Mouse (Mus musculus): ENCODE measurements at regions not wholly inside any gene's neighbourhood (a gene's known extent, or its start where the extent isn't known, plus 50 kb on each side); places are given as distances from the start of the nearest gene placed in this dataset.

GRCm38 (mm10) chr5:75762374-75762773 is 187.7 kb downstream of the Kit start:
- no peak for DNase-seq (ENCODE audit: low spot score)

DNA sequence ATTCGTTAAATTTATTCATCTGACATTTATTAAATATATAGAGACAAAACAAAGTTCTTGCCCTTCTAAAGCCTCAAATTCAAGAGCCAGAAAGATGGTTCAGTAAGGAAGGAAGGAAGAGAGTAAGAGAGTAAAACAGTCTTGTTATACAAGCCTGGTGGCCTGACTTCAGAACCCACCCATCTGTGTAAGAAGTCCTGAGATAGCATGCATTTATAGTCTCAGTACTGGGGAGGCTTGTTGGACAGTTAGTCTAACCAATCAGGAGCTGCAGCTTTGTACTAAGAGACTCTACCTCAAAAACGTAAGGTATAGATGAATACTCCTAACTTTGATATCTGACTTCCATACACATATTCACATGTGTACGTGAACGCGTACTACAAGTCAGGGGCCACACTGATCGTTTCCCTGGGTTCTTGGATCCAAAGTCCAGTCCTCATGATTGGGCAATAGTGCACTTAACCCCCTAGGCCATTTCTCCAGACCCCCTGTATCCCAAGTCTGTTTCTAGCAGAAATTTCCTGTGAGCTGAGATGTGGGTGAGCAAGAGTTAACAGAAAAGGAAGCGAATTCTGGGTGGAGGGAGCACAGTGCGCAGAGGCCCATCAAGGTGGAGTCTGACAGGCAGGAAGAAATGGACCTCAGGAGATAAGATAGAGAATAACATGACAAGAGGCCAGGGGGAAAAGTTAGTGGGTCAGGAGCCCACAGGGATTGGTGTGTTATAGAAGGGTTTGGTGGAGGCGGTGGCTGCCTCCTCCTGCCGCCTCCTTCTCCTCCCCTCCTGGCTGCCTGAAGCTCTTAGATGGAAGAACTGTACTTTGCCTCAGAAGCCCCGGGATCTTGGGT is 187.0 kb downstream of the Kit start:
- no peak for DNase-seq (ENCODE audit: low spot score)

DNA sequence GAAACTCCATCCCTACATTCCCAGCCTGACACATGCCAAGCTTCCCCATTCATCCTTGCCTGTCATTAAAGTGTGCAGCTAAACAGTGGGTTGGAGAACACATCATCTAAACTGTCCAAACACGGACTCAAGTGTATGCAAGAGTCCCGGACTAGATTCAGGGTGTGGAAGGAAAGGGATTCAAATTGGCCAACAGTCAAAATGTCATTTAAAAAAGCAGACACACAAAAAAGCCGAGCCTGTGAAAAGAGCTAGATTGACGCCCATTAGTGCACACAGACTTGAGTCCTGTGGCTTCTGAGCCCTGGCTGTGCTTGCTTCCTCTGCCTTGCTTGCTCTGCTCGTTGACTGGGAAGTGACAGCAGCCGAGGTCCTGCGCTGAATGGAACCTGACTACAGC is 181.5 kb downstream of the Kit start:
- DNase-seq (ENCODE audit: low spot score) = no peak

DNA sequence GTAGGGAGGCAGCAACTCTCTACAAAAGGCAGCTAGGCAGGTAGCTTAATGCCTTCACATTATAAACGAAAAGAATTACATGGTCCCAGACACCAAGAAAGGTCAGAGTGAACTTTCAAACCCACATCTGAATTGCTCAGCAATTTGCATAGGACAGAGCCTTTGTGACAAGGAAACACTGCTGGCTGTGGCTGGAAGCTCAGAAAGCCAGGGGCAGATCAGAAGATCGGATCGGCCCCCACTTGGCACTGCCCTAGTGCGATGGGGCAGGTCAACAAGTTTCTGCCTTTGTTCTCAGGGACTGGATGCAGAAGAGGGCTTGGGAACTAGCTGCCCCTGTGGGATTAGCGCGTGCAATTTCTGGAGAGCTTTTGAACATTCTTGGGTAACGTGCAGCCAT is 179.6 kb downstream of the Kit start:
- DNase-seq (ENCODE audit: low spot score) = no peak

- no peak for DNase-seq (ENCODE audit: low spot score)
These were observed 170.6 kb downstream of the Kit start for GRCm38 (mm10) chr5:75745311-75745710.

DNA sequence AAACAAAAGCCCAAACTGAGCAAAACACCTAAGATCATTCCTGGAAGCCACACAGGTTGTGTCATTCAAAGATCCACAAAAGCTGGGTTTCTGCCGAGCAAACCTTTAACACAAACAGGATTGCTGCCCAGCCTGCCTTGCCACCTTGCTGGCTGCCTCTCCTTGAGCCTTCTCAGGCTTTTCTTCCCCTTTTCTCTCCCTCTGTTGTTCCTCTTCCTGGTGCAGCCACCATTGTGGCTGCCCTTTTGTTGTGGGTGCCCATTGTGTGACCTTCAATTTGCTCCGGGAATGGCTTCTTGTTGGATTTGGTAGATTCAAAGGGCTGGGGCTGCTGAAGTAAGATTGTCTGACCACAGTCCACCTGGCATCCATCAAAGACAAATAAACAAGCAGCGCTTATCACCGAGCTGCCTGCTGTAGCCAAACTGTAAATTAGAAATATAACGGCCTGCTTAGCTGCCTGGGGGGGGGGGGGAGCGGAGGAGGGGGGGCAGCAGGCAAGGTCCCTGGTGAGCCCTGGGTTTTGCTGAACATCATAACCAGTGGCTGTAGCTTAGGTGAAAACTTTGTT is 169.8 kb downstream of the Kit start:
- no peak for DNase-seq (ENCODE audit: low spot score)

DNA sequence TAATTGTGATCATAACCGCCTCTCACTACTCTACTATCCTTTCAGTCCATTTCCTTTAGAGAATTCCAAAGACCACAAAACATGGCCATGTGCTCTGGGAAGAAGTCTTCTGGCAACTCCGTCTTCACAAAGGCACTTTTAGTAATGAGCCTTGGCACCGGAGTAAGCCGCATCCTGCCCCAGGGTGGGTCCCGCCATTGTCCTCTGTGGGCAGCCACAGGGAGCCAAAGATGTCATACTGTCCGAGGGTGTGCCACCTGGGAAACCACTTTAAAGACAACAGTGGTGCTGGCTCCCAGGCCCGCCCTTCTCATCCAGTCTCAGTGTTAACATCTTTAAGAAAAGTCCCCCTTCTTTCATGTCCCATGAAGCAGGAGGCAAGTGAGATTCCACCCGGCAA is 164.6 kb downstream of the Kit start:
- DNase-seq (ENCODE audit: low spot score) = no peak

- no peak for DNase-seq (ENCODE audit: low spot score)
These were observed 163.7 kb downstream of the Kit start for GRCm38 (mm10) chr5:75738445-75738844.

GRCm38 (mm10) chr5:75737752-75738151 is 163.0 kb downstream of the Kit start:
- no peak for DNase-seq (ENCODE audit: low spot score)

GRCm38 (mm10) chr5:75736318-75736717 is 161.6 kb downstream of the Kit start:
- DNase-seq (ENCODE audit: low spot score) = peak; percentile 4

DNA sequence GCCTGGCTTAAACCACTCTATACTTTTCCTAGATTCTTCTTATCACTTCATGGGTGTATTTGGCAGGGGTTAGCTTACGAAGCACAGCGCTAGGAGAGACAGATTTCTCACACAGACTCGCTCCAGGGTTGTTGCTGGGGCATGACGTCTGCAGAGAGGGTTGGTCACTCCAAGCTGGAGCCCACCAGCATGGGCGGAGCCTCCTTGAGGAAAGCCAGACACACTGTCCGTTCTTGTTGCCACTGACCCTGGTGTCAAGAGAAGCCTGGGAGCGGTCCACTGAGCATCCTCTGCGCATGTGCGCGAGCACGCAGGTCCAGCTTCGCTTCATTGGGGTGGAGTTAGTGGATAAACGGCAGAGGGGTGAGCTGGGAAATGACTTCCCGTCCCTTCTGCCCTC is 159.8 kb downstream of the Kit start:
- no peak for DNase-seq (ENCODE audit: low spot score)

DNA sequence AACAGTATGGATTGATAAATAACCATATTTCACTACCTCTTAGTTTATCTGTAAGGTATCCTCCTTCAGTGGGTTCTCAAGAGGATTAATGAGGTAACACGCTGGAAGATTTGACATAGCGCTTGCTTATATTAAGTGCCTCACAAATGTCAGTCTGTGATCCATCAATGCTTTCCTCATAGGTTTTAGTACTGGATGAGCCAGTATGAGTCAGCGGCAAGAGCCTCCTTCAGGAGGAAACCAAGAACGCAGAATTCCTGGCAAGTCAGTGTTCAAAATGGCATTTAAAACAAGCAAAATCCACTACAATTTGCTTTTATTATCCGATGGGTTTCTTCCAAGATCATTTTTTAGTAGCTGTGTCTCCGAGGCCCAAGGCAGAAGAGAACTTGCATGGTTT is 159.3 kb downstream of the Kit start:
- no peak for DNase-seq (ENCODE audit: low spot score)

- no peak for DNase-seq (ENCODE audit: low spot score)
These were observed 156.5 kb downstream of the Kit start for GRCm38 (mm10) chr5:75731236-75731635.

- DNase-seq (ENCODE audit: low spot score) = no peak
These were observed 156.0 kb downstream of the Kit start for GRCm38 (mm10) chr5:75730698-75731097.

- DNase-seq (ENCODE audit: low spot score) = no peak
These were observed 146.6 kb downstream of the Kit start for GRCm38 (mm10) chr5:75721291-75721690.

- DNase-seq (ENCODE audit: low spot score) = no peak
These were observed 145.6 kb downstream of the Kit start for GRCm38 (mm10) chr5:75720091-75720940.

DNA sequence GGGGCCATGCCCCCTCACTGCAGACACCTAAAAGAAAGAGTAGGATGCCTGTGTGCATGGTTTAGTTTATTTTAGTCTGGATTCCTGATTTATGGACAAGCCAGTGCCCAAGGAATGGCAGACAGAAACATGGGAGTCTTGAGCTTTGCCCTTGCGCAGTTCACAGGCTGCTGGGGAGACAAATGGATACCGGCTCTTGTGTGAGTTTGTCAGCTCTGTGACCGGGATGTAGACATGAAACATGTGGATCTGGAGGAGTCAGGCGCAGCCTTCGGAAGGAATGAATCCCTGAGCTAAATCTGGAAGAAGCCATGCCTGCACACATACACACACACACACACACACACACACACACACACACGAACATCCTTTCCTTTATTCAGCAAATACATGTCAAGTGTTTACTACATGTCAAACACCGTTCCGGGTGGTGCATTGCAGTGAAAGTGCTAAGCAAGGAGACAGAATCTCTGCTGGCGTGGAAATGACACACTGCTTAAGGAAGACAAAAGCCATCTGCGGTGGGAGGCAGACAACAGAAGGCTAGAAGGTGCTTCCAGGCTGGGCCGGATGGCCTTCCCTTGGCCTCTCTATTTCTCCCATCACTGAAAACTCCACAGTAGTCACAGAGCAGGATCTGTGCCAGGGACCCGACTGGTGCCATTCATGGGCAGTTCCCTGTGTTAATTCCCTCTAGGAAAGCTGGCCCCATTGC is 144.0 kb downstream of the Kit start:
- DNase-seq (ENCODE audit: low spot score) = no peak
